Mouse (Mus musculus) lung, postnatal 0 days (tissue): Measurements from ENCODE around the gene Gm17304.

Source experiments
- CTCF ChIP-seq: IDR thresholded peaks from 2 replicates; pipeline ENCODE4 v1.5.1; 2016; ENCODE audit warnings: antibody characterized with exemption, mild to moderate bottlenecking
- EP300 ChIP-seq: IDR thresholded peaks from 2 replicates; pipeline ENCODE4 v1.6.1; 2016; ENCODE audit warnings: antibody characterized with exemption, mild to moderate bottlenecking, control low read depth

DNA sequence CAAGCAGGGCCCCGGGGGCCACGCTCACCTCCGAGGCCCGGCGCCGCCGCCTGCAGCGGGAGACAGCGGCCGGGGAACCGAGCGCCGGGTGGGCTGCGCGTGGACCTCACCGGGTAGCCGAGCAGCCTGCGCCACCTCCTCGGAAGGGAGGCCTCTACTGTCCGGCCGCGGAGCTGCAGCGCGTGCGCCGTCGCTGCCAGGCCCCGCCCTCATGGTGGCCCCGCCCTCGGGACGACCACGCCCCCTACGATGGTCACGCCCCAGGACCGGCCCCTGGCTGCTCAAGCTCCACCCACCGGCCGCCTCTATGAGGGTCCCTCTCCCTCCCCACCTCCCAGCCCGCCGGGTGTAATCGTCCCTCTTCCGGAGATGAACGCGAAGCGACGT lies 34.3 kb upstream of the Gm17304 start:
- TF ChIP-seq CTCF (peak; percentile 75), EP300 (no peak)
